Mouse (Mus musculus): Measurements from ENCODE around the gene Dock9. TPM values are rescaled to one million over a fixed set of nuclear protein-coding genes. Genes with fewer than 3 reads are reported as not detected.
A peak's percentile ranks its signal among the peaks of the same experiment; 100 is the strongest.

Dock9 gene
- polyA plus RNA-seq, 1 experiment from 2014 or later = 15.7 TPM

- Histone ChIP-seq H3K4me1 (ENCODE audit: control insufficient read depth, insufficient read depth, low read length) (no peaks in the 10 kb centered on the region), H3K4me2 (ENCODE audit: low read depth, low read length) (no peak overlapping the region), H3K9ac (ENCODE audit: low read length) (no peak overlapping the region), H3K4me3 (replicated peaks; ENCODE audit: low read length) (no peak overlapping the region), H3K27ac (ENCODE audit: low read length) (no peak overlapping the region), H3K27me3 (ENCODE audit: control insufficient read depth, insufficient read depth, low read length) (no peaks in the 10 kb centered on the region), H3K36me3 (ENCODE audit: control insufficient read depth, insufficient read depth, low read length) (no peaks in the 10 kb centered on the region), H3K9me3 (replicated peaks; ENCODE audit: control insufficient read depth, low read length) (no peaks in the 10 kb centered on the region)
- peak; percentile 66; the same call in 1 of the 2 replicates for ATAC-seq (ENCODE audit: insufficient read depth, low FRiP score)
- 66% methylated on average over 4 of the region's 4 CpGs for WGBS
These were observed 186.5 kb downstream of the Dock9 start for GRCm38 (mm10) chr14:121611098-121611497.

- ATAC-seq (ENCODE audit: insufficient read depth, low FRiP score) = no peak
These were observed 189.1 kb downstream of the Dock9 start for GRCm38 (mm10) chr14:121608522-121608921.

GRCm38 (mm10) chr14:121606433-121606832 lies 191.2 kb downstream of the Dock9 start:
- WGBS = 84% methylated on average over 7 of the region's 7 CpGs

More at GRCm38 (mm10) chr14:121608522-121608921, 189.1 kb downstream of the Dock9 start:
- H3K27ac ChIP-seq (ENCODE audit: low read length) = no peak overlapping the region
- H3K4me1 ChIP-seq (ENCODE audit: control insufficient read depth, insufficient read depth, low read length) = no peaks in the 10 kb centered on the region
- H3K9me3 ChIP-seq (replicated peaks; ENCODE audit: control insufficient read depth, low read length) = no peaks in the 10 kb centered on the region
- no peak overlapping the region for H3K4me2 ChIP-seq (ENCODE audit: low read depth, low read length)
- no peaks in the 10 kb centered on the region for H3K27me3 ChIP-seq (ENCODE audit: control insufficient read depth, insufficient read depth, low read length)
- H3K9ac ChIP-seq (ENCODE audit: low read length) = no peak overlapping the region
- no peaks in the 10 kb centered on the region for H3K36me3 ChIP-seq (ENCODE audit: control insufficient read depth, insufficient read depth, low read length)
- no peak overlapping the region for H3K4me3 ChIP-seq (replicated peaks; ENCODE audit: low read length)
- 31% methylated on average over 5 of the region's 5 CpGs for WGBS

GRCm38 (mm10) chr14:121605260-121605659 lies 192.4 kb downstream of the Dock9 start:
- 80% methylated on average over 7 of the region's 7 CpGs for WGBS
- no peak overlapping the region for H3K9ac ChIP-seq (ENCODE audit: low read length)
- no peak overlapping the region for H3K27ac ChIP-seq (ENCODE audit: low read length)
- H3K27me3 ChIP-seq (ENCODE audit: control insufficient read depth, insufficient read depth, low read length) = no peaks in the 10 kb centered on the region
- no peak overlapping the region for H3K4me2 ChIP-seq (ENCODE audit: low read depth, low read length)
- no peaks in the 10 kb centered on the region for H3K36me3 ChIP-seq (ENCODE audit: control insufficient read depth, insufficient read depth, low read length)
- ATAC-seq (ENCODE audit: insufficient read depth, low FRiP score) = no peak
- H3K4me1 ChIP-seq (ENCODE audit: control insufficient read depth, insufficient read depth, low read length) = no peaks in the 10 kb centered on the region
- no peaks in the 10 kb centered on the region for H3K9me3 ChIP-seq (replicated peaks; ENCODE audit: control insufficient read depth, low read length)
- no peak overlapping the region for H3K4me3 ChIP-seq (replicated peaks; ENCODE audit: low read length)

More at GRCm38 (mm10) chr14:121606433-121606832, 191.2 kb downstream of the Dock9 start:
- Histone ChIP-seq H3K36me3 (ENCODE audit: control insufficient read depth, insufficient read depth, low read length) (no peaks in the 10 kb centered on the region), H3K9ac (ENCODE audit: low read length) (no peak overlapping the region), H3K27ac (ENCODE audit: low read length) (no peak overlapping the region), H3K4me2 (ENCODE audit: low read depth, low read length) (no peak overlapping the region), H3K9me3 (replicated peaks; ENCODE audit: control insufficient read depth, low read length) (no peaks in the 10 kb centered on the region), H3K27me3 (ENCODE audit: control insufficient read depth, insufficient read depth, low read length) (no peaks in the 10 kb centered on the region), H3K4me3 (replicated peaks; ENCODE audit: low read length) (no peak overlapping the region), H3K4me1 (ENCODE audit: control insufficient read depth, insufficient read depth, low read length) (no peaks in the 10 kb centered on the region)
- no peak for ATAC-seq (ENCODE audit: insufficient read depth, low FRiP score)

GRCm38 (mm10) chr14:121604565-121604964 lies 193.1 kb downstream of the Dock9 start:
- ATAC-seq (ENCODE audit: insufficient read depth, low FRiP score) = no peak
- Histone ChIP-seq H3K27ac (ENCODE audit: low read length) (no peak overlapping the region), H3K4me2 (ENCODE audit: low read depth, low read length) (no peak overlapping the region), H3K36me3 (ENCODE audit: control insufficient read depth, insufficient read depth, low read length) (no peaks in the 10 kb centered on the region), H3K9me3 (replicated peaks; ENCODE audit: control insufficient read depth, low read length) (no peaks in the 10 kb centered on the region), H3K4me3 (replicated peaks; ENCODE audit: low read length) (no peak overlapping the region), H3K27me3 (ENCODE audit: control insufficient read depth, insufficient read depth, low read length) (no peaks in the 10 kb centered on the region), H3K9ac (ENCODE audit: low read length) (no peak overlapping the region), H3K4me1 (ENCODE audit: control insufficient read depth, insufficient read depth, low read length) (no peaks in the 10 kb centered on the region)
- WGBS = 77% methylated on average over 4 of the region's 4 CpGs

GRCm38 (mm10) chr14:121602610-121603009 lies 195.0 kb downstream of the Dock9 start:
- no peak overlapping the region for H3K4me3 ChIP-seq (replicated peaks; ENCODE audit: low read length)
- no peak for ATAC-seq (ENCODE audit: insufficient read depth, low FRiP score)
- no peak overlapping the region for H3K27ac ChIP-seq (ENCODE audit: low read length)
- WGBS = 84% methylated on average over 6 of the region's 6 CpGs
- H3K4me1 ChIP-seq (ENCODE audit: control insufficient read depth, insufficient read depth, low read length) = no peaks in the 10 kb centered on the region
- H3K27me3 ChIP-seq (ENCODE audit: control insufficient read depth, insufficient read depth, low read length) = no peaks in the 10 kb centered on the region
- H3K9ac ChIP-seq (ENCODE audit: low read length) = no peak overlapping the region
- no peaks in the 10 kb centered on the region for H3K9me3 ChIP-seq (replicated peaks; ENCODE audit: control insufficient read depth, low read length)
- no peak overlapping the region for H3K4me2 ChIP-seq (ENCODE audit: low read depth, low read length)
- H3K36me3 ChIP-seq (ENCODE audit: control insufficient read depth, insufficient read depth, low read length) = no peaks in the 10 kb centered on the region

GRCm38 (mm10) chr14:121600538-121600937 lies 197.1 kb downstream of the Dock9 start:
- H3K9me3 ChIP-seq (replicated peaks; ENCODE audit: control insufficient read depth, low read length) = no peaks in the 10 kb centered on the region
- no peaks in the 10 kb centered on the region for H3K27me3 ChIP-seq (ENCODE audit: control insufficient read depth, insufficient read depth, low read length)
- no peak for ATAC-seq (ENCODE audit: insufficient read depth, low FRiP score)
- H3K4me1 ChIP-seq (ENCODE audit: control insufficient read depth, insufficient read depth, low read length) = no peaks in the 10 kb centered on the region
- WGBS = 89% methylated on average over 4 of the region's 4 CpGs
- H3K9ac ChIP-seq (ENCODE audit: low read length) = no peak overlapping the region
- no peaks in the 10 kb centered on the region for H3K36me3 ChIP-seq (ENCODE audit: control insufficient read depth, insufficient read depth, low read length)
- no peak overlapping the region for H3K4me3 ChIP-seq (replicated peaks; ENCODE audit: low read length)
- H3K4me2 ChIP-seq (ENCODE audit: low read depth, low read length) = no peak overlapping the region
- H3K27ac ChIP-seq (ENCODE audit: low read length) = no peak overlapping the region

- ATAC-seq (ENCODE audit: insufficient read depth, low FRiP score) = no peak
- no peak overlapping the region for H3K27ac ChIP-seq (ENCODE audit: low read length)
- H3K4me3 ChIP-seq (replicated peaks; ENCODE audit: low read length) = no peak overlapping the region
- H3K36me3 ChIP-seq (ENCODE audit: control insufficient read depth, insufficient read depth, low read length) = no peaks in the 10 kb centered on the region
- no peaks in the 10 kb centered on the region for H3K9me3 ChIP-seq (replicated peaks; ENCODE audit: control insufficient read depth, low read length)
- WGBS = 79% methylated on average over 6 of the region's 6 CpGs
- peaks cover 13% of the 10 kb centered on the region; the same call in 1 of the 2 replicates for H3K4me1 ChIP-seq (ENCODE audit: control insufficient read depth, insufficient read depth, low read length)
- H3K27me3 ChIP-seq (ENCODE audit: control insufficient read depth, insufficient read depth, low read length) = no peaks in the 10 kb centered on the region
- H3K9ac ChIP-seq (ENCODE audit: low read length) = no peak overlapping the region
- no peak overlapping the region for H3K4me2 ChIP-seq (ENCODE audit: low read depth, low read length)
These were observed 200.6 kb downstream of the Dock9 start for GRCm38 (mm10) chr14:121597073-121597472.

GRCm38 (mm10) chr14:121596631-121597030 lies 201.0 kb downstream of the Dock9 start:
- WGBS = 77% methylated on average over 9 of the region's 9 CpGs
- Histone ChIP-seq H3K36me3 (ENCODE audit: control insufficient read depth, insufficient read depth, low read length) (no peaks in the 10 kb centered on the region), H3K27ac (ENCODE audit: low read length) (no peak overlapping the region), H3K4me2 (ENCODE audit: low read depth, low read length) (no peak overlapping the region), H3K9me3 (replicated peaks; ENCODE audit: control insufficient read depth, low read length) (no peaks in the 10 kb centered on the region), H3K4me3 (replicated peaks; ENCODE audit: low read length) (no peak overlapping the region), H3K9ac (ENCODE audit: low read length) (no peak overlapping the region), H3K27me3 (ENCODE audit: control insufficient read depth, insufficient read depth, low read length) (no peaks in the 10 kb centered on the region), H3K4me1 (ENCODE audit: control insufficient read depth, insufficient read depth, low read length) (peaks cover 13% of the 10 kb centered on the region; the same call in 1 of the 2 replicates)
- no peak for ATAC-seq (ENCODE audit: insufficient read depth, low FRiP score)
